Mouse (Mus musculus) adipocyte (in vitro differentiated cells): ENCODE measurements around the gene Herc2.

Experiments
- DNase-seq: peaks from one replicate; pipeline ENCODE4 v3.0.0-alpha.2; 2016; ENCODE audit warnings: low spot score

Herc2 gene

GRCm38 (mm10) chr7:56201483-56202218 lies 151.7 kb downstream of the Herc2 start:
- DNase-seq: no peak

- no peak for DNase-seq
Observed at GRCm38 (mm10) chr7:56202843-56203242, 152.8 kb downstream of the Herc2 start.

GRCm38 (mm10) chr7:56203286-56203685 lies 153.3 kb downstream of the Herc2 start:
- no peak for DNase-seq

GRCm38 (mm10) chr7:56204877-56205276 lies 154.9 kb downstream of the Herc2 start:
- DNase-seq: no peak

GRCm38 (mm10) chr7:56220811-56221210 lies 170.8 kb downstream of the Herc2 start:
- no peak for DNase-seq

GRCm38 (mm10) chr7:56235794-56236423 lies 185.9 kb downstream of the Herc2 start:
- DNase-seq: no peak

GRCm38 (mm10) chr7:56236617-56237016 lies 186.6 kb downstream of the Herc2 start:
- no peak for DNase-seq

- DNase-seq: no peak
Observed at GRCm38 (mm10) chr7:56239543-56239942, 189.5 kb downstream of the Herc2 start, which contains the start of gene Oca2. Gene Oca2 (plus strand): TSS chr7:56239760.

- no peak for DNase-seq
Observed at GRCm38 (mm10) chr7:56254568-56254967, 204.6 kb downstream of the Herc2 start.

GRCm38 (mm10) chr7:56257875-56258441 lies 208.0 kb downstream of the Herc2 start:
- DNase-seq: no peak

- DNase-seq: no peak
Observed at GRCm38 (mm10) chr7:56277506-56277905, 227.5 kb downstream of the Herc2 start.
